21 mouse cellular contexts compared by ENCODE assay signal in the genomic region with DNA sequence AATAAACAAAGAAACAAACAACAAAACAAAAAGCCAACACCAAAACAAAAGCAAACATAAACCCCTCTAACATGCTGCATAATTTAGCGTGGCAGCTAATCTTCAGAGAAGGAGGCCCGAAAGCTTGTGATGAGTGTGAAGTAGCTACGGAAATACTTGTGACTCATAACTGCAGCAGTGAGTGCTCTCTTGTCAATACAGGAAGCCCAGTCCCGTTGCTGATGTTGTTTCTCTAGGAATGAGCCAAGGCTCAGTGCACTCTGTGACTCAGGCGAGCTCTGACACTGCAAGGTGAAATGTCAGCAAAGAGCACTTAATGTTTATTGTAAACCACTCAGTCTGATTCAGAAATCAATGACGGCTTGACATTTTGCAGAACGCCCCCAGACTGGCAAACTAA. TPM values are rescaled to one million over a fixed set of nuclear protein-coding genes. Genes with fewer than 3 reads are reported as not detected.
DNase-seq lines count a peak whose midpoint lies in the region; ATAC-seq lines count a peak whose summit lies in the region.
"Had no signal": no experiment of that assay in that cellular context is flagged by ENCODE, and none has a peak within 500 bp of the region (broad histone marks: within the 10 kb centered on the region; RNA-seq: fewer than 3 reads in every experiment).

No protein-coding gene starts in this region.

- peak; percentile 98 for ATAC-seq in CD4-positive, CD25-positive, alpha-beta regulatory T cell, adult 4 months
- ATAC-seq in forebrain, embryonic 11.5 days (replicated peaks; ENCODE audit: low FRiP score) = no peak
- ATAC-seq: intestine, embryonic 16.5 days; midbrain, embryonic 13.5 days had no signal

- H3K9me3 ChIP-seq in forebrain, embryonic 11.5 days (ENCODE audit: control insufficient read depth, low read length) = no peaks in the 10 kb centered on the region
- H3K9me3 ChIP-seq: forebrain, embryonic 10.5 days; liver, embryonic 15.5 days; midbrain, embryonic 13.5 days had no signal

- DNase-seq in adrenal gland, postnatal 14 days = peak; percentile 13
- no peak for DNase-seq in adrenal gland, postnatal 25 days
- DNase-seq in 3134 (ENCODE audit: extremely low read depth, insufficient read length, low spot score) = peak; percentile 18
- DNase-seq in fibroblast of lung, adult 2 months (ENCODE audit: low read depth) = peak; percentile 34
- no peak for DNase-seq in forebrain, embryonic 11.5 days (ENCODE audit: low spot score)
- no peak for DNase-seq in cerebellum, adult 11-12 months
- DNase-seq: cerebellum, adult 8-10 months; gastrocnemius, postnatal 14 days; right cerebral cortex, postnatal 25 days; thymus, postnatal 25 days had no signal

- H3K36me3 ChIP-seq in forebrain, embryonic 11.5 days (ENCODE audit: control insufficient read depth, insufficient read depth, low read length) = no peaks in the 10 kb centered on the region
- H3K36me3 ChIP-seq: forebrain, embryonic 10.5 days; liver, embryonic 15.5 days; midbrain, embryonic 13.5 days had no signal

- no peaks in the 10 kb centered on the region; the same call in 1 of the 2 replicates for H3K27me3 ChIP-seq in forebrain, embryonic 11.5 days (ENCODE audit: control insufficient read depth, insufficient read depth, low read length)
- H3K27me3 ChIP-seq: liver, embryonic 15.5 days; midbrain, embryonic 13.5 days had no signal

- H3K4me3 ChIP-seq in forebrain, embryonic 11.5 days (ENCODE audit: low read depth, low read length) = no peak overlapping the region
- H3K4me3 ChIP-seq: forebrain, embryonic 10.5 days; left cerebral cortex, adult 2 months; liver, embryonic 15.5 days; midbrain, embryonic 13.5 days had no signal

- H3K27ac ChIP-seq in forebrain, embryonic 11.5 days (ENCODE audit: low read depth, low read length) = no peak overlapping the region
- H3K27ac ChIP-seq: forebrain, embryonic 10.5 days; kidney, postnatal 0 days; left cerebral cortex, adult 2 months; liver, embryonic 15.5 days; midbrain, embryonic 13.5 days had no signal

- no peak overlapping the region for H3K4me2 ChIP-seq in forebrain, embryonic 11.5 days (ENCODE audit: low read depth, low read length, severe bottlenecking)
- H3K4me2 ChIP-seq: liver, embryonic 15.5 days; midbrain, embryonic 13.5 days had no signal

- H3K4me1 ChIP-seq in forebrain, embryonic 11.5 days (replicated peaks; ENCODE audit: control insufficient read depth, insufficient read depth, low read length) = no peaks in the 10 kb centered on the region
- H3K4me1 ChIP-seq: forebrain, embryonic 10.5 days; liver, embryonic 15.5 days; midbrain, embryonic 13.5 days had no signal

- WGBS in forebrain, embryonic 11.5 days = 80% methylated on average over 7 of the region's 7 CpGs

- no peak overlapping the region for H3K9ac ChIP-seq in forebrain, embryonic 11.5 days (ENCODE audit: low read length)
- H3K9ac ChIP-seq: liver, embryonic 15.5 days; midbrain, embryonic 13.5 days had no signal

RNA-seq across cellular contexts. Expression of gene Gjb1, which starts 7.2 kb away (rescaled TPM):
- 2.7 and 72.8 TPM in 2 replicates for total RNA-seq in adrenal gland, postnatal 14 days (2021)
- total RNA-seq in adrenal gland, postnatal 25 days (2021) = 8.5 TPM in 1 of 2 replicates, not detected in the other
- polyA plus RNA-seq in CD4-positive, CD25-positive, alpha-beta regulatory T cell, adult 4 months (2017; shearing (Covaris generic)) = not detected
- not detected in 2 replicates for polyA plus RNA-seq in forebrain, embryonic 11.5 days (2014; fragmentation: Nextera tagmentation; extraction: Ambion mirVana)
- total RNA-seq: heart, adult 8-10 months; megakaryocyte progenitor cell, adult 5-6 weeks had no signal
- polyA plus RNA-seq: forebrain, embryonic 10.5 days; heart, postnatal 0 days; limb, embryonic 11.5 days had no signal

RNA-seq across cellular contexts. Expression of gene Zmym3, which starts 51.6 kb away (rescaled TPM):
- total RNA-seq in adrenal gland, postnatal 14 days (2021) = 63.6 and 69.8 TPM in 2 replicates
- total RNA-seq in adrenal gland, postnatal 25 days (2021) = 77.9 and 131 TPM in 2 replicates
- 10 to 100 TPM; 13.1 to 21.1 TPM for polyA plus RNA-seq in CD4-positive, CD25-positive, alpha-beta regulatory T cell, adult 4 months (2017; shearing (Covaris generic))
- polyA plus RNA-seq in forebrain, embryonic 11.5 days (2014; fragmentation: Nextera tagmentation; extraction: Ambion mirVana) = 24.4 and 25.6 TPM in 2 replicates

Comparison
In these comparisons a context has a peak if more than half of its experiments do, and no peak if none do; other contexts are left out.
1. DNase-seq: peak in adrenal gland, postnatal 14 days (single experiment), 3134 (single experiment) and fibroblast of lung, adult 2 months (single experiment); none in adrenal gland, postnatal 25 days (single experiment), forebrain, embryonic 11.5 days (single experiment) and cerebellum, adult 11-12 months (single experiment).